Mouse (Mus musculus): ENCODE results near the gene Med12l. TPM values are rescaled to one million over a fixed set of nuclear protein-coding genes. Genes with fewer than 3 reads are reported as not detected.
"Not testable (repeated sequence)": the region's sequence is repeated elsewhere in the genome, so short reads cannot be mapped to it uniquely, and the experiment has no call there.

Med12l gene
- polyA plus RNA-seq, 1 experiment from 2014 or later = 3.1 TPM

DNA sequence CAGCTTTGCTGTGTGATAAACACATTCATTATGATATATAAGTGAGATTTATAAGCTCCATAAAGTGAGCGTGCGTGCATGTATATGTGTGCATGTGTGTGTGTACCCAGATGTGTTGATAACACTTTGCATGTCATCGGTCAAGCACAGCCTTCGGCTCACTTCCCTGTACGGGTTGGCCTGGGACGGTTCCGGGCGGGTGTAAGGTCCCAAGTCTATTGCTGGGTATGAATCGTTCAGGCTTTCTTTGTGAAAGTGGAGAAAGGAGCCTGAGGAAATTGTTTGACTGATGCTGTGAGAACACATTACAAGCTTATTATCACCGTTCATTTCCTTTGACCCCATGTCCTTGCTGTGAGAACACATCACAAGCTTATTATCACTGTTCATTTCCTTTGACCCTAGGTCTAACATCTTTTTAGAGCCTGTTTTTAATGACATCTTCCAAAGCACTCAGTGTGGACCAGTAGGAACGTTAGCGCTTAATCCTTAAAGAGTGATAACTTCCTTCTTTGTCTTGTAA is 133.4 kb downstream of the Med12l start:
- WGBS = 76% methylated on average over 12 of the region's 12 CpGs
- no peaks in the 10 kb centered on the region for H3K36me3 ChIP-seq
- H3K27ac ChIP-seq = no peak overlapping the region
- H3K4me1 ChIP-seq (replicated peaks) = no peaks in the 10 kb centered on the region
- DNase-seq (ENCODE audit: low spot score) = no peak
- no peak overlapping the region for H3K4me3 ChIP-seq
- H3K27me3 ChIP-seq (ENCODE audit: insufficient read depth, poor library complexity, severe bottlenecking) = no peaks in the 10 kb centered on the region
- no peaks in the 10 kb centered on the region for H3K9me3 ChIP-seq

GRCm38 (mm10) chr3:59139651-59140051 is 134.0 kb downstream of the Med12l start:
- Histone ChIP-seq H3K4me3 (no peak overlapping the region), H3K27me3 (ENCODE audit: insufficient read depth, poor library complexity, severe bottlenecking) (no peaks in the 10 kb centered on the region), H3K36me3 (no peaks in the 10 kb centered on the region), H3K9me3 (no peaks in the 10 kb centered on the region), H3K27ac (no peak overlapping the region; the same call in 1 of the 2 replicates), H3K4me1 (replicated peaks) (no peaks in the 10 kb centered on the region)
- no peak for DNase-seq (ENCODE audit: low spot score)

- Histone ChIP-seq H3K27ac (no peak overlapping the region), H3K36me3 (no peaks in the 10 kb centered on the region), H3K9me3 (no peaks in the 10 kb centered on the region), H3K4me3 (no peak overlapping the region), H3K27me3 (ENCODE audit: insufficient read depth, poor library complexity, severe bottlenecking) (no peaks in the 10 kb centered on the region), H3K4me1 (replicated peaks) (no peaks in the 10 kb centered on the region)
- DNase-seq (ENCODE audit: low spot score) = no peak
- WGBS = 82% methylated on average over 2 of the region's 2 CpGs
Measured at GRCm38 (mm10) chr3:59140115-59140514, 134.5 kb downstream of the Med12l start.

GRCm38 (mm10) chr3:59140941-59141340 is 135.3 kb downstream of the Med12l start:
- not testable (repeated sequence) for H3K36me3 ChIP-seq; DNase-seq (ENCODE audit: low spot score); H3K4me1 ChIP-seq (replicated peaks); H3K27me3 ChIP-seq (ENCODE audit: insufficient read depth, poor library complexity, severe bottlenecking); H3K27ac ChIP-seq; H3K4me3 ChIP-seq; H3K9me3 ChIP-seq
- WGBS = 91% methylated on average over 4 of the region's 4 CpGs

DNA sequence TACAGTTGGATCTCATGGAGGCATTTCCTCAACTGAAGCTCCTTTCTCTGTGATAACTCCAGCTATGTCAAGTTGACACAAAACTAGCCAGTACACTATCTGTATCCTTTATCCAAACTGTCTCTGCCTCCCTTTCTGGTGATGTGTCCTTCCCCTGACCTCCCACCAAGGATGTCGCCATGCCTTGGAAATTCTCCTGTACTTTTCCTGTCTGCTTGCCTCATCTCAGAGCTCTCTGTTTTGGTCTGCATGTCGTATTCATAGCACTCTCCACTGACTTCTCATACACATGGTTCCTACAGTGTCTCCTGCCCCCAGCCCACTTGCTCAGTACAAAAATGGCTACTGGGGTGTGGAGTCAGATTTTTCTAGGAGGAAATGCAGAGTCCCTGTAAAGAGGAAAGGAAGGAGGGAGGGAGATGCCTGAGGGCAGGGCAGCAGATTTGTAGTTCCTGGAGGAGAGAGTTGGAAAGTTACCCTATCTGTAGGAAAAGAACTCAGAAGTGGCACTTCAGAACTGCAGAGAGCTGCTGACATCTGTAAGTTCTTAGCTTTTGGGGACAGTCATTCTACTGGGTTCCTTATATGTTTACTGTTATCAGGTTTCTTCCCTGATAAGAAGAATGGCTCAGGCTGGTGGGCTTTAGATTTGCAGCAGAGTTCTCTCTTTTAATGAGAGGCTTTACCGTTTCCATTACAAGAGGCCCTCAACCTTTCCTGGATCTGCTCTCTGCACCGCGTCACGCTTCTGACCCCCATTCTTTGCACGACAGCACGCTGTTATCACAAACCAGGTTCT is 136.1 kb downstream of the Med12l start:
- 81% methylated on average over 8 of the region's 8 CpGs for WGBS
- no peaks in the 10 kb centered on the region for H3K27me3 ChIP-seq (ENCODE audit: insufficient read depth, poor library complexity, severe bottlenecking)
- no peaks in the 10 kb centered on the region for H3K4me1 ChIP-seq (replicated peaks)
- H3K27ac ChIP-seq = no peak overlapping the region
- H3K4me3 ChIP-seq = no peak overlapping the region
- DNase-seq (ENCODE audit: low spot score) = no peak
- no peaks in the 10 kb centered on the region for H3K36me3 ChIP-seq
- no peaks in the 10 kb centered on the region for H3K9me3 ChIP-seq

GRCm38 (mm10) chr3:59145194-59145593 is 139.6 kb downstream of the Med12l start:
- H3K4me3 ChIP-seq = no peak overlapping the region
- no peak overlapping the region for H3K27ac ChIP-seq
- H3K9me3 ChIP-seq = no peaks in the 10 kb centered on the region
- 74% methylated on average over 5 of the region's 5 CpGs for WGBS
- DNase-seq (ENCODE audit: low spot score) = no peak
- H3K4me1 ChIP-seq (replicated peaks) = no peaks in the 10 kb centered on the region
- no peaks in the 10 kb centered on the region for H3K36me3 ChIP-seq
- no peaks in the 10 kb centered on the region for H3K27me3 ChIP-seq (ENCODE audit: insufficient read depth, poor library complexity, severe bottlenecking)

DNA sequence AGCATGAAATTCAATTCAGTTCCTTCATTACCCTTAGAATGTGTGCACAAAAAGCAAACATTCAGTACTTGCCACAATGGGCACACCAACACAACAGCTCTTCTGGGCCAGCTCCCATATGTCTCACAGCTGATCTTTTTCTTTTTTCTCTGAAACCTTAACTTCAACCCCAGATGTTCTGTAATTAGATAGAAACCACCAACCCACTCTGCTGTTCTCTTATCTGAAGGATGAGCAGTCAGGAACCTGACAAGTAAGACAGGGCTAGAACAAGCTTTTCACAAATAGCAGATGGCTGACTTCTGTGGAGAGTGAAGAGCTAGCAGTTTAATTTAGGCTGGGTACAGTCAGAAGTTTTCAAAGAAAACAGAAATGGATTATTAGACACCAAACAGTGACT is 144.0 kb downstream of the Med12l start:
- H3K27me3 ChIP-seq (ENCODE audit: insufficient read depth, poor library complexity, severe bottlenecking) = no peaks in the 10 kb centered on the region
- no peak for DNase-seq (ENCODE audit: low spot score)
- no peaks in the 10 kb centered on the region for H3K36me3 ChIP-seq
- no peak overlapping the region for H3K27ac ChIP-seq
- H3K9me3 ChIP-seq = no peaks in the 10 kb centered on the region
- H3K4me1 ChIP-seq (replicated peaks) = no peaks in the 10 kb centered on the region
- no peak overlapping the region for H3K4me3 ChIP-seq

DNA sequence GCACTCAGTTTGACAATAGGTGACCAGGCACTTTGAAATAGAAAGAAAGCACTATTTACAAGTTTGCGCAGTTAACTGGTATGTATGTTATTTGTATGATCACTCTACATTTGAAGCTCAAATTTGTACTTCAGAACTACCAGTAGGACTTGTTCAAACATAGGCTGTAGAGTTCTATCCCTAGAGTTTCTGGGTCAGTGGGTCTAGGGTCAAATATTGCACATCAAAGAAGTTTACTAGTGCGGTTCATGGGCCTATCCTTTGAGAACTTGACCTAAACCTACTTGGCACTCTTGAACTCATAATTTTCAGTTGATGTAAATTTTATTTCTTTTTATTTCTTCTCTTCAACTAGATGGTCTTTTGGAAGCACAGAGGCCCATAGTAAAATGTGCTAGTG is 145.0 kb downstream of the Med12l start:
- H3K27me3 ChIP-seq (ENCODE audit: insufficient read depth, poor library complexity, severe bottlenecking) = no peaks in the 10 kb centered on the region
- H3K9me3 ChIP-seq = no peaks in the 10 kb centered on the region
- no peak for DNase-seq (ENCODE audit: low spot score)
- H3K27ac ChIP-seq = no peak overlapping the region
- H3K4me1 ChIP-seq (replicated peaks) = no peaks in the 10 kb centered on the region
- no peaks in the 10 kb centered on the region for H3K36me3 ChIP-seq
- WGBS = 98% methylated on average over 2 of the region's 2 CpGs
- no peak overlapping the region for H3K4me3 ChIP-seq

DNA sequence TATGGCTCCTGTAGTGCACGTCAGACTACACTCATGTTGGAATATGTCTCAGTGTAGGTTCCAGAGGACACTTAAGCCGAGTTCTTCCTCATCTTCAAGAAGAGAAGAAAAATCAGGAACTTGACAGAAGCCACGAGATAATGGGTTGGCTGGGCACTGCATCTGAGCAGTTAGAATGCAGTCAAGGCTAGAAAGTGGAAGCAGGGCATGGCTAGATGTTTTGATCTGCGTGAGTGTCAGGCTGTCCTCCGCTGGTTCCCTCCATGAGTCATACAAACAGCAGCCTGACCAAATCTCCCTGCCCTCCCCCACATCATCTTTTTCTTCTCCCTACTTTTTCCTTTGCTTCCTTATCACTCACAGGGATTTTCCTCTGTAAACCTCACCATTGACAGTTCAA is 147.8 kb downstream of the Med12l start, which contains the start of gene P2ry14:
P2ry14 (minus strand) TSS at position 195 of the 400 bp plus-strand sequence.
- H3K27me3 ChIP-seq (ENCODE audit: insufficient read depth, poor library complexity, severe bottlenecking) = no peaks in the 10 kb centered on the region
- 90% methylated on average over 5 of the region's 5 CpGs for WGBS
- H3K27ac ChIP-seq = no peak within 1 kb of the TSS
- no peak for DNase-seq (ENCODE audit: low spot score)
- no peaks in the 10 kb centered on the region for H3K4me1 ChIP-seq (replicated peaks)
- H3K9me3 ChIP-seq = no peaks in the 10 kb centered on the region
- no peaks in the 10 kb centered on the region for H3K36me3 ChIP-seq
- no peak within 1 kb of the TSS for H3K4me3 ChIP-seq

DNA sequence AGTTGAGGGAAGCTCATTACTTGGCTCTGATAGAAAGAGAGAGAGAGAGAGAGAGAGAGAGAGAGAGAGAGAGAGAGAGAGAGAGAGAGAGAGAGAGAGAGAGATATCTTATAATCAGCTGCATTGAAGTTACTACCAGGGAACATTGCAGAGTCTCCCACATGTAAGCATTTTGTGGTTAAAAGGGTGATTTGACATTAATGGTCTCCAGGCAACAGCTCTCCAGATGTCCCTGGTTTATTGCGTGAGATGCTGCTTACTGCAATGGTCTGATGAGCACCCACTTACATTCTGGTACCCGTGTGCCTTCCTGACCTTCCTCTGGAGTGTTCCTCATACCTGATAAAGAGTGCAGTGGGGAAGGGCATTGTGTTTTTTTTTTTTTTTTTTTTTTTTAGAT is 149.3 kb downstream of the Med12l start:
- Histone ChIP-seq H3K36me3 (no peaks in the 10 kb centered on the region), H3K9me3 (no peaks in the 10 kb centered on the region), H3K27me3 (ENCODE audit: insufficient read depth, poor library complexity, severe bottlenecking) (no peaks in the 10 kb centered on the region), H3K4me1 (replicated peaks) (no peaks in the 10 kb centered on the region), H3K27ac (no peak overlapping the region), H3K4me3 (no peak overlapping the region)
- no peak for DNase-seq (ENCODE audit: low spot score)
- 93% methylated on average over 2 of the region's 2 CpGs for WGBS

DNA sequence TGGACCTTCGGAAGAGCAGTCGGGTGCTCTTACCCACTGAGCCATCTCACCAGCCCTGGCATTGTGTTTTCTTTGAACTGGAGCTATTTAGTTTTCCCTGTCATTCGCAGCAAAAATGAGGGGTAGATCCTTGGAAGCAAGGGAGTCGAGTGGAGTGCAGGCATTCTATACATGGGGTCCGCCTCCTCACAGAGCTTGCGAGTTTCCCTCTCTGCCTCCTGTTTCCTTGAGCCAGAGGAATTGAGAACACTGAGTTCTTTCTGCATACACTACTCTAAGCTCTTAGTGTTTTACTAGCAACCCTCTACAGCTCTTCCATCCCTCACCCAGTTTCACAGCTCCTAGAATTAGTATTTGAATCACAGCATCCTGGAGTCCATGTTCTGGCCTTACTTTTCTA is 149.8 kb downstream of the Med12l start:
- Histone ChIP-seq H3K27me3 (ENCODE audit: insufficient read depth, poor library complexity, severe bottlenecking) (no peaks in the 10 kb centered on the region), H3K27ac (no peak overlapping the region), H3K36me3 (no peaks in the 10 kb centered on the region), H3K9me3 (no peaks in the 10 kb centered on the region), H3K4me1 (replicated peaks) (no peaks in the 10 kb centered on the region), H3K4me3 (no peak overlapping the region)
- DNase-seq (ENCODE audit: low spot score) = no peak
- WGBS = 90% methylated on average over 6 of the region's 6 CpGs

DNA sequence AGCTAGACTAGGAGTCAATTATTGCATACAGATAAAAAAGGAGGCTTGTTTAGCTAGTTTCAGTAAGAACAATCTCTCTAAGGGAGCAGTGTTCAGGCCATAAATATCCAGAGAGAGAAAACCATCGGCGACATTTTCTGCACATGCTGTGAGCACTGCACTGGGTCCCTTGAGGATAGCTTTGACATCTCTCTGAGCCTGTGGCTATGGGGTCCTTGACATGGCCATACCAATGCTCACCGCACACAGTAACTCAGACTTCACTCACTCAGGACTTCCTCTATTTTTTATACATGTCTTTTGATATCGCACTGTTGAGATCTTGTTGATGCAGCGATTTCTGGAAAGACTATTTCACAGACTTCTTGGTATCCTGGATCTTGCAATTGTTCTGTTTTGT is 151.4 kb downstream of the Med12l start:
- Histone ChIP-seq H3K36me3 (no peaks in the 10 kb centered on the region), H3K9me3 (no peaks in the 10 kb centered on the region), H3K27me3 (ENCODE audit: insufficient read depth, poor library complexity, severe bottlenecking) (no peaks in the 10 kb centered on the region), H3K4me1 (replicated peaks) (no peaks in the 10 kb centered on the region), H3K27ac (no peak overlapping the region), H3K4me3 (no peak overlapping the region)
- no peak for DNase-seq (ENCODE audit: low spot score)
- WGBS = 91% methylated on average over 5 of the region's 5 CpGs

GRCm38 (mm10) chr3:59160465-59160864 is 154.8 kb downstream of the Med12l start:
- 96% methylated on average over 1 of the region's 1 CpGs for WGBS
- H3K9me3 ChIP-seq = no peaks in the 10 kb centered on the region

More at GRCm38 (mm10) chr3:59160465-59160864, 154.8 kb downstream of the Med12l start:
- Histone ChIP-seq H3K4me1 (replicated peaks) (no peaks in the 10 kb centered on the region), H3K36me3 (no peaks in the 10 kb centered on the region), H3K27ac (no peak overlapping the region), H3K4me3 (no peak overlapping the region), H3K27me3 (ENCODE audit: insufficient read depth, poor library complexity, severe bottlenecking) (no peaks in the 10 kb centered on the region)
- DNase-seq (ENCODE audit: low spot score) = no peak
